Mouse (Mus musculus): ENCODE results near the gene Gm49358. TPM values are rescaled to one million over a fixed set of nuclear protein-coding genes. Genes with fewer than 3 reads are reported as not detected.

Gene Gm49358
- not detected for polyA plus RNA-seq (2014; fragmentation: Illumina TruSeq; extraction: RNeasy Lipid Tissue Mini Kit (QIAGEN cat#74804); ENCODE audit: low read depth, low replicate concordance)

DNA sequence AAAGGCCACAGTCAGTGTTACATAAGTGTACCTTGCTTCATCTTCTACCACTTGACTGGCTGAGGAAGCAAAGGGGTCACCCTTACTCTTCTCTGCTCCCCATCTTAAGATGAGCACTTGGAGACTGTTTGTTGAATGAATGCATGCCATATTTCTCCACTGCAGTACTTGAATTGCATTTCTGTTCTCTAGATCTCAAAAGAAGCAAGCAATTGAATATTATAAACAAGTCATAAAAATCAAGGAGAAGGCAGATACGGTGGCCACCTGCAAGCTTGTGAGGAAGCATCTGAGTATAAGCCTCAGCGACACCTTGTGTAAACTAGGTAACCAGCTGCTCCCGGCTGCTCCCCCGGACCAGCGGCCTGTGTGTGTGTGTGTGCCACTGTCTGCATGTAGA, at the start of gene Gm49358:
Gene Gm49358, plus strand, starts transcription at position 301 of the 400 bp plus-strand sequence.

DNA sequence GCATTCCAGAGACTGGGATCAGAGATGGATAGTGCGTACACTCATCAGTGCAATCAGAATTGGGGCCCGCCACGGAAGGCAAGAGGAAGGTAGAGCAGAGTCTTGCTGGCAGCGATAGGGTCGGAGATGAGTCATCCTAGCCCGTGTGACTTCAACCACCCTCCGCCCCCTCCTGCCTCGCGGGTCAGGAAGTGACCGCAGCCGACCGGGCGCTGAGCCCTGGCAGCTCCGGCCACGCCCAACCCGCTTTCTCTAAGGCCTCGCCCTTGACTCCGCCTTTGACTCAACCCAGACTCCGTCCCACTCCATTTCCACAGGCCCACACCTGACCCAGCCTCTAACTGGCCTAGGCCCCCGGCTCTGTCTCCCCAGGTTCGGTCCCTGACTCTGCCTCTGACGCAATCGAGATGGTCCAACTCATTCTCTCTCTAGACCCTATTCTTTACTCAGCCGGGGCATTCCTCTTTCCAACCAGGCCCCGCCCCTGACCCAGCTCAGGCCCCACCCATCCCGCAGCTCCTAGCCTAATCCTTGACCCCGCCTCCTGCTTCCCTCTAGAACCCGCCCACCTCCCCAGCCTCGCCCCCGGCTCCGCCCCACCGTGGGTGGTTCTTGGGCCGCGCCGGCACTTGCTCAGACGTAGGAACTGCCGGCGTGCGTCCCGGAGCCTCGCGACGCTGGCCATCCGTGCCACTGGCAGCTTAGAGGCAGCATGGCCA, 14.8 kb downstream of the Gm49358 start, which contains the start of gene Nt5dc3:
Gene Nt5dc3, plus strand, starts transcription at position 608 of the 719 bp plus-strand sequence.

Other genes with a start within 250 kb of the Gm49358 start
- 1,353 TPM for gene Hsp90b1, start 58.5 kb upstream of the Gm49358 start, polyA plus RNA-seq (2014; fragmentation: Illumina TruSeq; extraction: RNeasy Lipid Tissue Mini Kit (QIAGEN cat#74804); ENCODE audit: low read depth, low replicate concordance)
- gene Ttc41, start 58.2 kb upstream of the Gm49358 start, polyA plus RNA-seq (2014; fragmentation: Illumina TruSeq; extraction: RNeasy Lipid Tissue Mini Kit (QIAGEN cat#74804); ENCODE audit: low read depth, low replicate concordance): 5.3 TPM
- 2.7 TPM for gene Nt5dc3, start 15.0 kb downstream of the Gm49358 start, polyA plus RNA-seq (2014; fragmentation: Illumina TruSeq; extraction: RNeasy Lipid Tissue Mini Kit (QIAGEN cat#74804); ENCODE audit: low read depth, low replicate concordance)
- 1.1 TPM for gene Stab2, start 244.1 kb downstream of the Gm49358 start, polyA plus RNA-seq (2014; fragmentation: Illumina TruSeq; extraction: RNeasy Lipid Tissue Mini Kit (QIAGEN cat#74804); ENCODE audit: low read depth, low replicate concordance)